Mouse (Mus musculus): Measurements from ENCODE around the gene Slc16a6. TPM values are rescaled to one million over a fixed set of nuclear protein-coding genes. Genes with fewer than 3 reads are reported as not detected.

The Slc16a6 gene
- total and polyA plus RNA-seq, 3 experiments: 14.1 to 24.2 (median 20.9) TPM

DNA sequence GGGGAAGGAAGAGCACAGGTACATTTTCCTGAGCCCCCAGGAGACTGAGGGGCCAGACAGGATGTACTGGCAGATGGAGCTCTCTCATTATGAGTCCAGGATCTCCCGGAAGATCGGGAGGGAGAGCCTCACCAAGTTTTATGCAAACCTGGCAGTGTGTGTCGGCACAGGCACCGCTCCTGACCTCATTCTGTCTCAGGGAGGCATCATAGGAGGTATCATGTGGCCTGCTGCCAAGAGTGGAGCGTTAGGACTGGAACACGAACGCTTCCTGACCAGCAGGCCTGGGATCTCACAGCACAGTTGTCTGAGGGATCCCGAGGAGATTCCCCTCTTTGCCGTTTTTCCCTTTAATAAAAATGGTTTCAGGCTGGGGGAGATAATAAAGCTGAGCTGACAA is 31.6 kb upstream of the Slc16a6 start:
- in situ Hi-C loops (cut with MboI; ENCODE audit: low pct_ligation_motif_present, low pct_unique_long_range_greater_than_20kb, low sequenced_read_pairs): no loop called here
- Histone ChIP-seq H3K36me3 (replicated peaks in 1 of 2; ENCODE audit: control insufficient read depth in 1 of 2, insufficient read depth in 1 of 2, low read length in 1 of 2) (no peaks in the 10 kb centered on the region), H3K27me3 (replicated peaks) (no peaks in the 10 kb centered on the region), H3K9ac (ENCODE audit: insufficient read depth, low read depth) (no peak overlapping the region), H3K9me3 (replicated peaks; ENCODE audit: low read length) (no peaks in the 10 kb centered on the region), H3K27ac (ENCODE audit: insufficient read depth, low read depth) (no peak overlapping the region), H3K79me2 (replicated peaks; ENCODE audit: control insufficient read depth, extremely low read depth, insufficient read depth, poor library complexity, severe bottlenecking) (no peaks in the 10 kb centered on the region), H3K4me2 (ENCODE audit: insufficient read depth, low read depth, poor library complexity, severe bottlenecking) (no peak overlapping the region), H3K4me3 (replicated peaks in 1 of 3; ENCODE audit: low read depth in 2 of 3, low read length in 2 of 3, poor library complexity in 1 of 3) (no peak overlapping the region), H3K4me1 (ENCODE audit: control insufficient read depth in 1 of 2, insufficient read depth in 2 of 2) (peaks cover under 1 to 14% of the 10 kb centered on the region in 2 experiments; a peak in 2 of 4 replicates)
- dilution Hi-C loops (cut with MboI; ENCODE audit: extremely low pct_ligation_motif_present, extremely low pct_unique_long_range_greater_than_20kb, low sequenced_read_pairs): no loop called here
- TF ChIP-seq E2F4 (IDR thresholded peaks at IDR 0.05; ENCODE audit: insufficient replicate concordance, low read depth, low read length) (no peak), MAX (IDR thresholded peaks at IDR 0.05; ENCODE audit: low read length) (no peak), RCOR1 (conservative IDR thresholded peaks at IDR 0.05; ENCODE audit: low read depth, low read length) (no peak), RAD21 (IDR thresholded peaks at IDR 0.05; ENCODE audit: low read depth, low read length) (no peak), PAX5 (IDR thresholded peaks at IDR 0.05; ENCODE audit: low read length) (no peak), ETS1 (conservative IDR thresholded peaks at IDR 0.05; ENCODE audit: low read depth, low read length) (no peak), SIN3A (IDR thresholded peaks at IDR 0.05; ENCODE audit: low read length) (no peak), CHD1 (IDR thresholded peaks at IDR 0.05; ENCODE audit: low read depth, low read length) (no peak), KAT2A (IDR thresholded peaks at IDR 0.05; ENCODE audit: insufficient replicate concordance, low read length) (no peak), ZC3H11A (IDR thresholded peaks at IDR 0.05; ENCODE audit: low read depth, low read length) (no peak), TCF12 (IDR thresholded peaks at IDR 0.05; ENCODE audit: low read depth, low read length) (no peak)
- no peak for DNase-seq (ENCODE audit: extremely low read depth)

DNA sequence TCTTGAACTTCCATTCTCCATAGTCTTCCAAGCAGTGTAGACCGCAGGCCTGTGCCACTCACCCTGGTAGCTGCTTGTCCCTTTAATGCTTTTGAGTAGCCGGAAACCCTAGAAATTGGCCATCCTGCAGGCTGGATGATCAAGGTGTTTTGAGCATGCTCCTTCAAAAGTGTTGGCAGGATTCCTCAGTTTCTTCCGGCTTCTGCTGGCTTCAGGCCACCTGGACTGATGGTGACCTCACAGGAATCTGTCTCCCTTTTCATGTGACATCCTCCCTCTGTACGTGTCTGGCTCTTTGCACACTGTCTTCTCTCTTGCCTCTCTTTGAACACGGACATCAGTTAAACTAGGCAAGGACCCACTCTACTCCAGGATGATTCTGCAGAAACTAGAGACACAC is 26.8 kb upstream of the Slc16a6 start:
- in situ Hi-C loops (cut with MboI; ENCODE audit: low pct_ligation_motif_present, low pct_unique_long_range_greater_than_20kb, low sequenced_read_pairs): no loop called here
- DNase-seq (ENCODE audit: extremely low read depth): no peak
- H3K27ac ChIP-seq (ENCODE audit: insufficient read depth, low read depth): no peak overlapping the region
- no peaks in the 10 kb centered on the region for H3K9me3 ChIP-seq (replicated peaks; ENCODE audit: low read length)
- dilution Hi-C loops (cut with MboI; ENCODE audit: extremely low pct_ligation_motif_present, extremely low pct_unique_long_range_greater_than_20kb, low sequenced_read_pairs): no loop called here
- H3K4me1 ChIP-seq (ENCODE audit: control insufficient read depth in 1 of 2, insufficient read depth in 2 of 2): peaks cover 15 to 44% of the 10 kb centered on the region in 2 experiments
- no peak overlapping the region for H3K4me3 ChIP-seq (replicated peaks in 1 of 3; ENCODE audit: low read depth in 2 of 3, low read length in 2 of 3, poor library complexity in 1 of 3)
- TF ChIP-seq EP300 (IDR thresholded peaks at IDR 0.05; ENCODE audit: low read length) (no peak), ETS1 (conservative IDR thresholded peaks at IDR 0.05; ENCODE audit: low read depth, low read length) (no peak), KAT2A (IDR thresholded peaks at IDR 0.05; ENCODE audit: insufficient replicate concordance, low read length) (no peak), MAFK (IDR thresholded peaks at IDR 0.05; ENCODE audit: insufficient replicate concordance, low read length) (no peak), RAD21 (IDR thresholded peaks at IDR 0.05; ENCODE audit: low read depth, low read length) (no peak), RCOR1 (conservative IDR thresholded peaks at IDR 0.05; ENCODE audit: low read depth, low read length) (no peak), JUN (IDR thresholded peaks at IDR 0.05; ENCODE audit: insufficient read depth, low read depth, low read length) (no peak), ZNF384 (IDR thresholded peaks at IDR 0.05; ENCODE audit: low read depth, low read length) (no peak), UBTF (IDR thresholded peaks at IDR 0.05; ENCODE audit: low read depth, low read length) (no peak), MXI1 (IDR thresholded peaks at IDR 0.05; ENCODE audit: low read depth, low read length) (no peak), NRF1 (IDR thresholded peaks at IDR 0.05; ENCODE audit: low read depth, low read length) (no peak), E2F4 (IDR thresholded peaks at IDR 0.05; ENCODE audit: insufficient replicate concordance, low read depth, low read length) (no peak), JUND (conservative IDR thresholded peaks at IDR 0.05; ENCODE audit: low read depth, low read length) (no peak), USF1 (IDR thresholded peaks at IDR 0.05; ENCODE audit: low read depth, low read length) (no peak), POLR2AphosphoS2 (IDR thresholded peaks at IDR 0.05; ENCODE audit: low read depth, low read length) (no peak), TCF12 (IDR thresholded peaks at IDR 0.05; ENCODE audit: low read depth, low read length) (no peak), MAZ (IDR thresholded peaks at IDR 0.05; ENCODE audit: low read depth, low read length) (no peak)
- H3K9ac ChIP-seq (ENCODE audit: insufficient read depth, low read depth): no peak overlapping the region
- H3K79me2 ChIP-seq (replicated peaks; ENCODE audit: control insufficient read depth, extremely low read depth, insufficient read depth, poor library complexity, severe bottlenecking): no peaks in the 10 kb centered on the region
- no peak overlapping the region for H3K4me2 ChIP-seq (ENCODE audit: insufficient read depth, low read depth, poor library complexity, severe bottlenecking)
- H3K27me3 ChIP-seq (replicated peaks): no peaks in the 10 kb centered on the region
- H3K36me3 ChIP-seq (replicated peaks in 1 of 2; ENCODE audit: control insufficient read depth in 1 of 2, insufficient read depth in 1 of 2, low read length in 1 of 2): peaks cover 0 to 10% of the 10 kb centered on the region in 2 experiments
